Mouse (Mus musculus) adrenal gland (tissue): ENCODE data around the gene Tmem200a.
"Not testable (repeated sequence)": the region's sequence is repeated elsewhere in the genome, so short reads cannot be mapped to it uniquely, and the experiment has no call there.

Experiments used
- intact Hi-C: fragments of 180-260 bp; cut with DNase I; formaldehyde crosslinking; loops from one replicate; pipeline ENCODE4 v1.15.1; 2025

The Tmem200a gene

DNA sequence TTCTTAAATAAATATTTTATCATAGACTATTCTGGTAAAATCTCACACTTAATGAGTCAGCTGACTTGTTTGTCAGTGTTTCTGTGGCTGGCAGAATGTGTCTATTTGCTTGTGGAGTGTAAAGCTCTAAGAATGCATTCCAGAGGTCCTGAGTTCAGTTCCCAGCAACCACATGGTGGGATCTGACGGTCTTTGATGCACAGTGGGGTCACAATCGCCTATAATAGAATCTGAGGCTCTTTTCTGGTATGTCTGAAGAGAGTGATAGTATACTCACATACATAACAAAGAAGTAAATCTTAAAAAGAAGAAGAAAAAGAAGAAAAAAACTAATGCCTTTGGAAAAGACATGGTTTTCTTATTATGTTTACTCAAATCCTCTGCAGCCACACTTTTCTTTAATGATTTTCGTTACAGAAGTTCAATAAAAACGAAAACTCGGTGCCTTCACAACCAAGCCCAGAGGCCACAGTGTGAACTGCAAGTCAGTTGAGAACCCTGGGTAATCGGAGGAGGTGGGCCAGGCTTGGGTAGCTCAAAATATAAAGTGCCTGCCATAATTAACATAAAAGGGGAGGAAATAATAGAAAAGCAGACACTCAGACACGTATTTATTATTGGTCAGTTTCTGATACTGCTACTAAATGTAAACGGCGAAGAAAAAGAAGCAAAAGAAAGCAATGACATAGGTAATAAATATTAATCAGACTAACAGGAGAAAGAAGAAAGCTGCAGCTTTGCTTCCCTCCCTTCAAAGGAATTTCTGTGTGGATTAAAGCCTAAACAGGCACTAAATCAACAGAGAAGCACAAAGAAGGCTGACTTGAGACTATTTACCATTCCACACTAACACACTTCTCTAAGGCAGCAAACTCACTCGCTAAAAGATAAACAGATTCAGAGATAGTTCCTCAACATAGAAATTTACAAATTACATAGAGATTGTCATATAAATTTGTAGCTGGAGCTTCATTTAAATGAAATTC lies 170.5 kb downstream of the Tmem200a start:
- intact Hi-C loops, result no loop called here

DNA sequence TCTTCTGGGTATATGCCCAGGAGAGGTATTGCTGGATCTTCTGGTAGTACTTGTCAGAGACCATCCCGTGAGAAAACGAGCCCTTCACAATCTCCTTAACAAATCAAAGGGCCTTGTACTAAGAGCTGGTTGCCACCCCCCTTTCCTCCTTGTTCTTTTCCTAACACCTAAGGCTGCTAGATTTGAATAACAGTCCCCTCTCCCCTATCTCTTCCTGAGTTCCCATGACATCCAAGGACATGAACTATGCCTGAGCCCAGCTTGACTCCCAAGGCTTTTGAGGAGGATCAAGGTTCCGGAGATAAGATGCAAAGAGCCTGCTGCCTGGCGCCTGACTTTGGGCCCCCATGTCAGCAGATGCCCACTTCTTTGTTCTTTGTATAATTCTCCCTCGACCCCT lies 184.7 kb downstream of the Tmem200a start:
- intact Hi-C loops, result not testable (repeated sequence)

DNA sequence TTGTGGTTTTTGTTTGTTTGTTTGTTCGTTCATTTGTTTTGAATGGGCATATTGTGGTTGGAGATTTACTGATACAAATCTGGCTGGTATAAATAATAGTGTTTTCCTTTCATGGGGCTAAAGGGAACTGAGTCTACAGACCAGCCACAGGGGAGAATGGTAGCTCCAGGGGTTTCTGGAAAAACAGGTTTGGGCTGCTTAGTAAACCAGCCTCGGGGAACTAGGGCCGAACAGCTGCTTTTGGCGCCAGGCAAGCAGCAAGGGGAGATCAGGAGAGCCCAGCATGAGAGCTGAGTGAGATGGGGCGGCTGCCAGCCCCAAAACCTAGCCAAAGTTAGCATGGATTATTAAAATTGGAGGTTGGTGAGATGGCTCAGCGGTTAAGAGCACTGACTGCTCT lies 191.6 kb downstream of the Tmem200a start:
- intact Hi-C loops, result loop anchor here (1.0 kb wide), 1 partner anchor 9 kb away; no protein-coding TSS in a partner anchor

DNA sequence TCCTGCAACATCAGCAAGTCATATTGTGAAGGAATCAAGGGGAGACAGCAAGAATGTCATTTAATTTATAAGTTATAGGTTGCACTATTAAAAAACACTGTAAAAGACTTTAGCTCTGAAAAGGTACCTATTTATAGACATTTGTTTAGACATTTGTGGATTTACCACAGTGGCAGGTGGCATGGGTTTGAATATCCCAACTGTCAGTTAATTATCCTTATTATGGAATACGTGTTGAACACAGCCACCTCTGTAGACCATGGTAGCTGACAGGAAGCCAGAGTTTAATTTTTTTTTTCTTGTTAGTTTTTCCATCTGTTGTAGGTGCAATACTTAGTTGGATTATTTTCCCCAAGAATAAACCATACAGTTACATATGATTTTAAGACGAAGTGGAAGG lies 194.3 kb downstream of the Tmem200a start:
- intact Hi-C loops, result no loop called here

GRCm38 (mm10) chr10:25877731-25878130 lies 201.1 kb downstream of the Tmem200a start:
- intact Hi-C loops, result loop anchor here (1.0 kb wide), 1 partner anchor 10 kb away; no protein-coding TSS in a partner anchor

- intact Hi-C loops, result no loop called here
Measured at GRCm38 (mm10) chr10:25876809-25877208, 202.0 kb downstream of the Tmem200a start.

- intact Hi-C loops, result no loop called here
Measured at GRCm38 (mm10) chr10:25868739-25869138, 210.1 kb downstream of the Tmem200a start.
